Mouse (Mus musculus) heart, adult 2 months (tissue): ENCODE measurements around the gene Slc25a45.

ENCODE experiments used
- CTCF ChIP-seq: fragments of 200-600 bp; IDR thresholded peaks from 2 replicates; pipeline ENCODE4 v1.8.1; 2022; ENCODE audit warnings: antibody characterized with exemption, mild to moderate bottlenecking, moderate library complexity
- EP300 ChIP-seq: fragments of 200-500 bp; IDR thresholded peaks from 2 replicates; pipeline ENCODE4 v1.6.1; 2011; ENCODE audit warnings: low read depth, low read length, control low read depth; ENCODE audit not compliant: insufficient read depth

GRCm38 (mm10) chr19:5842785-5843730 is 34.5 kb upstream of the Slc25a45 start:
- TF ChIP-seq CTCF, result no peak
- peak; percentile 35; the same call in 1 of the 2 replicates for TF ChIP-seq EP300
